Mouse (Mus musculus): ENCODE measurements around the gene Sbp. TPM values are rescaled to one million over a fixed set of nuclear protein-coding genes. Genes with fewer than 3 reads are reported as not detected.

The Sbp gene
- 0.08 TPM in 1 of 2 replicates, not detected in the other for polyA plus RNA-seq (2012; rRNA removed)

DNA sequence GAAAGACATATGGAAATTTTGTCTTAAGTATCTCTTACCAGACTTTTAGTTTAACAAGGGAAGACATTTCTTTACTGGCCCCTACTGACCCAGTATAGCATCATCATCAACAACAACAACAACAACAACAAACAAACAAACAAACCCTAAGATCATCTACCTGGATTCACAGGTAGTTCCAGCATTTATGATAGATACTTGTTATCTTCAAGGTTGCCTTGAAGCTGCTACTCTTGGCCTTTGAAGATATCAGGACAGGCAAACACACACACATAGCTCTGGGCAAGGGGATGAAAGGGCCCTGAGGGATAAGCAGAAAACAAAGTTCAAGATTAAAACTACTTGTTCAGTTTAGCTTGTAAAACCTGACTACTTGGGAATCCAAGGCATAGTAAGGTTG is at the start of gene Sbp:
Gene Sbp (plus strand): TSS at position 301 of the 400 bp plus-strand sequence.

GRCm38 (mm10) chr17:23917158-23917557 is 24.3 kb upstream of the Sbp start, which contains the start of gene Dcpp3:
Gene Dcpp3 (plus strand): TSS chr17:23917458.

DNA sequence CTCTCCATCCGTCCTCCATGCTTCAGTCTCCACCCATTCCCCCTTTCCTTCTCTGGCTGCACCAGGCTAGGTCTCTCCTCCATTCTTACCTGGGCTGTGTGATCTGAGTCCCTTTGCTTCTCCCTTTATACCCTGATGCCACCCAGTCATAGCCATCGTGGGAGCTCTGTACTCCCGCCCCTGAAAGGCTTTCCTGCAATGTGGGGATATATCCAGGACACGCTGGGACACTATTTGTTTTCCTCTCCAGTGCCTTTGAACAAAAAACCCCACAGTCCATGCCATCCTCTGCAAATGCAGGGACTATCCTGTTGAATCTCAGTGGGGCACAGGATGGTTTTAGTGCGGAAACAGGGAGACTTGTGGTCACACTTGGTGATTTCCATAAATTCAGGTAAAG is 13.7 kb downstream of the Sbp start, which contains the start of gene Sbpl:
Gene Sbpl (minus strand): TSS at position 101 of the 400 bp plus-strand sequence.

GRCm38 (mm10) chr17:23980297-23980909 is 38.9 kb downstream of the Sbp start, which contains the start of gene Prss30:
Gene Prss30 (minus strand): TSS chr17:23980566.

Other genes with a start within 250 kb of the Sbp start
- gene 1520401A03Rik, start 218.9 kb upstream of the Sbp start, polyA plus RNA-seq (2012; rRNA removed) = 0.05 and 1.1 TPM in 2 replicates
- 45.2 and 56.0 TPM in 2 replicates for gene Pkmyt1, start 215.3 kb upstream of the Sbp start, polyA plus RNA-seq (2012; rRNA removed)
- gene Paqr4, start 200.8 kb upstream of the Sbp start, polyA plus RNA-seq (2012; rRNA removed) = 12.7 and 14.2 TPM in 2 replicates
- gene Kremen2, start 195.8 kb upstream of the Sbp start, polyA plus RNA-seq (2012; rRNA removed) = 1.4 and 6.2 TPM in 2 replicates
- 83.3 and 88.4 TPM in 2 replicates for gene Flywch1, start 170.1 kb upstream of the Sbp start, polyA plus RNA-seq (2012; rRNA removed)
- gene Flywch2, start 155.6 kb upstream of the Sbp start, polyA plus RNA-seq (2012; rRNA removed) = 28.6 and 30.1 TPM in 2 replicates
- 640 and 782 TPM in 2 replicates for gene Srrm2, start 151.1 kb upstream of the Sbp start, polyA plus RNA-seq (2012; rRNA removed)
- gene Elob, start 112.5 kb upstream of the Sbp start, polyA plus RNA-seq (2012; rRNA removed) = 524 and 676 TPM in 2 replicates
- gene Prss33, start 105.6 kb upstream of the Sbp start, polyA plus RNA-seq (2012; rRNA removed) = 0.26 and 0.46 TPM in 2 replicates
- gene Prss32, start 97.8 kb upstream of the Sbp start, polyA plus RNA-seq (2012; rRNA removed) = 0.06 TPM in 1 of 2 replicates, not detected in the other
- 1.2 and 3.0 TPM in 2 replicates for gene Prss41, start 97.5 kb upstream of the Sbp start, polyA plus RNA-seq (2012; rRNA removed)
- gene Prss21, start 73.6 kb upstream of the Sbp start, polyA plus RNA-seq (2012; rRNA removed) = not detected in 2 replicates
- gene Dcpp1, start 60.8 kb upstream of the Sbp start, polyA plus RNA-seq (2012; rRNA removed) = not detected in 2 replicates
- not detected in 2 replicates for gene Dcpp2, start 60.8 kb upstream of the Sbp start, polyA plus RNA-seq (2012; rRNA removed)
- gene Dcpp3, start 24.2 kb upstream of the Sbp start, polyA plus RNA-seq (2012; rRNA removed) = not detected in 2 replicates
- not detected in 2 replicates for gene Sbpl, start 13.6 kb downstream of the Sbp start, polyA plus RNA-seq (2012; rRNA removed)
- gene Prss30, start 38.9 kb downstream of the Sbp start, polyA plus RNA-seq (2012; rRNA removed) = 0.05 TPM in 1 of 2 replicates, not detected in the other
- gene Prss22, start 56.4 kb downstream of the Sbp start, polyA plus RNA-seq (2012; rRNA removed) = 0.22 and 0.35 TPM in 2 replicates
- 0.15 TPM in 1 of 2 replicates, not detected in the other for gene Prss27, start 96.5 kb downstream of the Sbp start, polyA plus RNA-seq (2012; rRNA removed)
- 46.7 and 67.8 TPM in 2 replicates for gene Kctd5, start 131.8 kb downstream of the Sbp start, polyA plus RNA-seq (2012; rRNA removed)
- 16.1 and 22.5 TPM in 2 replicates for gene Pdpk1, start 209.3 kb downstream of the Sbp start, polyA plus RNA-seq (2012; rRNA removed)
- gene Amdhd2, start 222.1 kb downstream of the Sbp start, polyA plus RNA-seq (2012; rRNA removed) = 32.4 and 42.6 TPM in 2 replicates
- 302 and 437 TPM in 2 replicates for gene Atp6v0c, start 228.0 kb downstream of the Sbp start, polyA plus RNA-seq (2012; rRNA removed)

Data from central nervous system, embryonic 11.5 days (tissue).